Mouse (Mus musculus): ENCODE measurements at regions not wholly inside any gene's neighbourhood (a gene's known extent, or its start where the extent isn't known, plus 50 kb on each side); places are given as distances from the start of the nearest gene placed in this dataset.

DNA sequence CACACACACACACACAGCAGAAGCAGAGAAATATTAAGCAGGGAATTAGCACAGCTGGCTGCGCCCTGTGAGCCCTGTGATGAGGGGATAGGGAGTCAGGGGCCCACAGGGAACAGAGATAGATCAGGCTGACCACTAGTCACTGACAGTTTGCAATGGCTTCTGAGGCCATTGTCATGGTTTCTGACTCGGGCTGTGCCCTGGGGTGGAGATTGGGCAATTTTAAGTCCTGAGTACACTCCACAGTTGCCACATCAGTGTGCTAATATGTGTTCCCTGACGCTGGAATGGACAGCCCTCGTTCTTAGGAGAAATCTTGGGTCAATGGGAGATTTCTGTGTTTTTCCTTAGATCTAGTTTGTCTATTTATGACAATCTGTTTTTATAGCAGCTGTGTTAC, 148.3 kb upstream of the Nectin1 start:
- DNase-seq (ENCODE audit: low spot score in 2 of 2), result no peak

DNA sequence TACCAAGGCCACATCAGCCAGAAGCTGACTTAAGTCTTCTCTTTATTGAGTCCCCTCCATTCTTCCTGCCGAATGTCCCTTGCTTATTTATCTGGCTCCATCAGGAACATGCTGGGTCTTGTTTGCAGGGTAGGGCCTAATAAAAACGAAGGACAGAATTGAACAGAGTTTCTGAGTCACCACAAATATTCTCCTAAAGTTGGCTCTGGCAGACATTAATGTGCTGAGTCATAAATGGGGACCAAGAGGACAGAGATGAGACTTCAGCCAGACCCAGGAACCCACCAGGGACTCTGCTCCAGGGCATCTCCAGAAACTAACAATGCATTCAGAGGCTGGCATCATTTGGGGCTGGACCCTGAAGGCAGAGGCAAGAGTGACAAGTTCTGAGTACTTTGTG, 143.4 kb upstream of the Nectin1 start:
- DNase-seq (ENCODE audit: low spot score in 2 of 2), result no peak

DNA sequence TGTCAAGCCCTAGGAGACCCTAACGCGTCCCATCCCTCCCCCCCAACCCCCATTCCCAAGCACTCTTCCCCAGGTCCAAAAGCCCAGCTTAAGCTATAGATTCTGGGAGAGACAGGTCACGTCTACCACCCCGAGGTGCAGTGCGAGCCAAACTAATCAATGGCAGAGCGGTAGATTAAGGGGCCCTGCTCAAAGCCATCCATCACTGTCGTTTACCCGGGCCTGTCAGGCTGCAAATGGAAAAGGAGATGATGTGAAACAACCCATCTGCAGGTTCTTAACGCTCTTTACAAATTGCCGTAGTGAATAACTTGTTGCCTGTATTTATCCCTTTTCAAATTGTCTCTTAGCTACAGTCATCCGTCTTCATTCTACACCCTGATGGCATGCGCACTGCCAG, 126.2 kb upstream of the Nectin1 start:
- DNase-seq (ENCODE audit: low spot score in 2 of 2), result no peak

DNA sequence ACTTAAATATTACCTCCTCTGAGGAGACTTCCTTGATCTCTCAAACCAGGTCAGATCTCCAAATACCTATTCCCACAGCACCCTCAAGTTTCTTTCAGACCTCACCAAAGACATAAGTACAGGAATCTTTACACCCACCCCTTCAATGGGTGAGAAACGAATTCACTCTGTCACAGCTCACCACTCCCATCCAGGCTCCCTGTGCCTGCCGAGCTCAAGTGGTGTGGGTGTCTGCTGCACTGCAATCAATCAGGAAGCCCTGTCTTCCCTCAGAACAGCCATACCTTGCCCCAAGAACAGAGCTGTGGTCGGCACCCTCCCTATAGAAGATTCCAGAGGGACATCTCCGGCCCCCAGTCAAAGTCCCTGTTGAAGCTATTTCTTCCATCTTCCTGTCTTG, 116.2 kb upstream of the Nectin1 start:
- DNase-seq (ENCODE audit: low spot score in 2 of 2), result no peak

DNA sequence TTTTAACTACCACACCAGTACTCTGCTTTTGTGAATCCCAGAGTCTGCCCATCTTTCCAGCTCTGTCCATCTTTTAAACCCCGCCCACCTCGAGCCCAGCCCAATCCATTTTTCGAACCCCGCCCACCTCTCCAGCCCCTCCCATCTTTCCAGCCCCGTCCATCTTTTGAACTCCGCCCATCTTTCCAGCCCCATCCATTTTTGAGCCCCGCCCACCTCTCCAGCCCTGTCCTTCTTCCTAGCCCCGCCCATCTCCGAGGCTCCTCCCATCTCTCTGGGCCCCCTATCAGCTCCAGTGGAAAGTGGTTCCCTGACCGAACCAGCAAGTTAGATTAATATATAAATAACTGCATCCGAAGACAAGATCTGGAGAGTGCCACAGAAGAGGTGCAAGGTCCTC, 115.0 kb upstream of the Nectin1 start:
- DNase-seq (ENCODE audit: low spot score in 2 of 2), result no peak

DNA sequence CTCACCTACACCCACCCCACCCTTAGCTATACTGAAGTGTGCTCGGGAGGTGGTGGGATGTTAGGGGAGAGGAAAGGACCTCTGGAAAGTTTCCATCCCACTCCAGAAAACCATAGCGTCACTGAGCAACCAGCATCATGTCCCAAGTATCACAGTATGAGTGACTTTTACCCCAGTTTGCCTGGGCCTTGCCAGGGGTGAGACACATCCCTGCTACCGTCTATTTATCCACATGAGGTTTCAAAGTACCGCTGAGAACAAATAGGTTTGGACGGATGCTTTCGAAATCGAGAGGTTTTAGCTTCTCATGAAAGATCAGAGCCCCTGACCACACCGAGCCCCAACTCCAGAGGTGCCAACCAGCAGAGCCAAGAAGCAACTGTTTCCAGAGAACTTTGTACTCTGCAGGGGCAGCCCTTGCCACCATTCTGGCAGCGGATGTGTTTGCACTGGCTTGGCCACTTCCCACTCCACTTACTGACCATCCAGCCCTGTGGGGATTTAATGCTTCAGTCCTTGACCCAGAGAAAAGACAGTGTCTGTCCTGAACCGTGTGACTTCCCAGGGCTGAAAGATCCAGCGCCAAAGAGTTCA, 107.3 kb upstream of the Nectin1 start:
- DNase-seq (ENCODE audit: low spot score in 2 of 2), result no peak

DNA sequence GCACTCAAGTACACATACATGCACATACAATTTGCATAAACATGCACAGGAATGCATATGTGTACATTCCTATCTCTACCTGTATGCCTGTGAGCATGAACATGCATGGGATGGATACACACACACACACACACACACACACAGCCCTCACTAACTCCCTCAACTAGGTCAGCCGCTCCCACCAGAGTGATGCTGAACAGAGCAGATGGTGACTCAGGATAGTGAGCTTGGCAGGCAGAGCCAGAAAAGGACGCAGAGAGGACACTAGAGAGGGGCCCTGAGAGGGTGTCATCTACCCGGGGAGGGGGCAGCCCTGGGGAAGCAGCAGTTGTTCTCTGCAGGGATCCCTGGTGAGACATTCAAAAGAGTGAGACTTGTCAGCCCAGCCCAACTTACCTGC, 85.6 kb upstream of the Nectin1 start:
- DNase-seq (ENCODE audit: low spot score in 2 of 2), result no peak

DNA sequence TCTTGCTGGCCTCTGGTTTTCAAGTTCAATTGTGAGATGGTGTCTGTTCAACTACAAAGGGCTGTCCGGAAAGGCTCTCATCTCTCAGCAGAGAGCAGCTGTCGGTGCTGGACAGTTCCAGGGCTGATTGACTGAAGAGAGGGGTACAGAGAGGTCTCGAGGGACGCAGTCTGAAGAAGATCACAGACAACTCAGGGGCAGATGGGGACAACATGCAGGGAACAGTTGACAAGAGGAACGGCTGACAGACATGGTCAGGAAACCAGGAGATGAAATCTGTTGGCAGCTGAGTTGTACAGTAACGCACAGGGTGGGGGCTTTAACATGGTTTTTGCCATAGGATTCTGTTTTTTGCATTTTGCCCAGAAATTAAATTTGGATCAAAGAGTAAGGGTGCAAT, 84.5 kb upstream of the Nectin1 start:
- DNase-seq (ENCODE audit: low spot score in 2 of 2), result no peak

DNA sequence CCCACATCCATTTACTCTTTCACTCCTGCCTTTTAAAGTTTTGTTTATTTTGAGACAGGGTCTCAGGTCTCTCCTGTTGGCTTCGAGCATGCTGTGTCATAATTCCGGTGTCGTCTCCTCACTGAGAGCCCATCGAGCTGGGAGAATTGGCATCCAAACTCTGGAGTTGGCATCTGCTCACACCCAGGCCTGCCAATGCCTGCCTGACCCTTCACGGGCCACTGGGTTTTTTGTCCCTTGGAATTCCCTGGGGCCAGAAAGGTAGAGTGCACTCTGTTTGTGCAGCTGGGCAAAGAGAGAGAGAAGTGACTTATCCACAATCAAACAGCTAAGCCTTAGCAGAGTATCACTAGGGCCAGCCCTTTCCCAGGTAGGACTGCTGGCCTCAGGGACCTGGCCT, 83.6 kb upstream of the Nectin1 start:
- DNase-seq (ENCODE audit: low spot score in 2 of 2), result no peak

DNA sequence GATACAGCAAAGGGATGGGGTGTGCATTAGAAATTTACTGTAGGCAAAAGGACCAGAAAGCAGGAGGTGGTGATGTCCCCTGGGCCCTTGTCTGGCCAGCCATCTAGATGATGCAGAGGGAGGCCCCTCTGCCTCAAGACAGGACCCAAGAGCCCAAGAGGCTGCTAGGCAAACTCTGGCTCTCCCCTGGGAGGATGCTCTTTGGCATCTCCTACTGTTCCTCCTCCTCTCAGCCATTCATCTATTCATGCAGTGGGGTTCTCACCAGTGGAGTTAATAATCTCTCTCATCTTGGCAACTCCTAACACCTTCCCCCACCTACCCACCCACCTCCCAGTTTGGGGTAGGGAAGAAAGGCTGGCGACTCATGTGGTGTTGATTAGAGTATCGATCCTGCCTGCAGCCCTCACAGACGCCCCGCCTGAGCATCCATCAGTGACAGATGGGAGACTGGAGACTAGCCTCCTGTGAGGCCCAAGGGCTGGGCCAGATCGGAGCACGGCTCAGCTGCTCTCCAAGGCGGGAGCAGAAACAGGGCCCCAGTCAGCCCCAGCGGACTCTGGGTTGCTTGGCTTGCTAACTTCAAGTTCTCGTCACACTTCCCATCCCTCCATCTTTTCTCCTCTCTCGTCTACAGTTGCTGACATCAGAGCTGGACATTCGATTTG, 82.8 kb upstream of the Nectin1 start:
- peak; percentile 34 to 37 for DNase-seq (ENCODE audit: low spot score in 2 of 2)

DNA sequence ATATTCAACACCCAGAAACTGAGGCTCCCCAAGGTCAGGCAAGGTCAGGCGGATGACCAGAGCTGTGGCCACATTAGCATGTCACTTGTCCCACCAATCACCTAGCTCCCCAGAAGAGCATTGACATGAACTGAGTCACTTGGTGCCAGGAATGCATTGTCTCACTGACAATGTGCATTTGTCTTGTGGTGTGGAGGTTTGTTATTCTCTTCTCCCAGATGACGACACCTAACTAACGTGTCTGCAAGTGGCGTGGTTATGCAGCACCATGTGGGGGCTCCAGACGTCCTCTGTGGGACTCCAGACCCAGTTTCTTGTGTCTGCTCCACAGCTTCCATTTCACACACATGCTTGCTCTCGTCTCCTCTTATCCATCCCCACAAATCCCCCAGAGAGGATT, 82.1 kb upstream of the Nectin1 start:
- DNase-seq (ENCODE audit: low spot score in 2 of 2), result peak in 1 of 2 experiments; percentile 8

DNA sequence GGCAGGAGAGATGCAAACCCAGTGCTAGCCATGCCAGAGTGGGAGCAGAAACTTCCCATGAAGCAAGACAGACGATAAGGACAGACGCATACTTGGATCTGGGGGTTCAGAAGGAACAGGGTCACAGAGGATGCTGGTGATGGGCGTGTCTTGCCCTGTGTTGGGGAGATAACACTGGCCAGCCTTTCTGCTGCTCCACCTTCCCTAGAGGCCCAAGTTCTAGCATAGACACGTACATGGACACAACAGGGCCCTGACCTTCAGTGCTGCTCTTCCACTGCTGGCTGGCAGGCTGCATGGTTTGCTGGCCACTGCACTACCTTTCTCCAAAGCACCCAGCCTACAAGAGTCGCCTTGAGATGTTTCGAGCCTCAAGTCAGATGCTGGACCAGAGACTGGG, 76.4 kb upstream of the Nectin1 start:
- DNase-seq (ENCODE audit: low spot score in 2 of 2), result no peak

DNA sequence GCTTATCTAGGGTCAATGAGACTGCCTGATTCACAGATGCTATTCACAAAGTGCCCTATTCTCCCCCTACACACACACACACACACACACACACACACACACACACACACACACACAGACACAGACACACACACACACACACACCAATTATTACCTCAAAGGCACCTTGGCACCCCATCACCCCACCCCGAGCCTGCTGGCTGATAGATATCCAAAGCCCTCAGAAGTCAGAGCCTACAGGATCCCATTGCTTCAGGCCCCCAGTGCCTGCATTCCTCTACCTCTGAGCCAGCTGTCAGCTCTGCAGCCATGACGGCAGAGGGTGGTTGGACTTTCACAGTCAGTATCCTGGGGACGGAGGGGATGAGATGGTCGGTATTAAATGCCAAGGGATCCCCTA, 75.8 kb upstream of the Nectin1 start:
- no peak for DNase-seq (ENCODE audit: low spot score in 2 of 2)

DNA sequence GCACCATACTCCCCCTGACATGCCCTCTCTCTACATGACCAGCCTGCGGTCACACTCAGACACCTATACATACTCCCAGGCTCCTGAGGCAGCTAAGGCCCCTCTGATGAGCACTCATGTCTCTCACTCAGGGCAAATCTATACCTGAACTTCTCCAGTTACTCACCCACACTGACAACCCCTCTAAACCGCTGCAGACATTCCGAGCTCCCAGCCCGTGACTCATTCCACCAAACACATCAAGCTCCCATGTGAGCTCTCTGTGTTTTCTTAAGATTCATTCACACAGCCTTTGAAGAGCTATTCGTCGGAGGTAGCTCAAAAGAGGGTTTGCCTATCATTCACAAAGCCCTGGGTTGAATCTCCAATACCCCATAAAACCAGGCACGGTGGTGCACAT, 75.1 kb upstream of the Nectin1 start:
- DNase-seq (ENCODE audit: low spot score in 2 of 2), result no peak

DNA sequence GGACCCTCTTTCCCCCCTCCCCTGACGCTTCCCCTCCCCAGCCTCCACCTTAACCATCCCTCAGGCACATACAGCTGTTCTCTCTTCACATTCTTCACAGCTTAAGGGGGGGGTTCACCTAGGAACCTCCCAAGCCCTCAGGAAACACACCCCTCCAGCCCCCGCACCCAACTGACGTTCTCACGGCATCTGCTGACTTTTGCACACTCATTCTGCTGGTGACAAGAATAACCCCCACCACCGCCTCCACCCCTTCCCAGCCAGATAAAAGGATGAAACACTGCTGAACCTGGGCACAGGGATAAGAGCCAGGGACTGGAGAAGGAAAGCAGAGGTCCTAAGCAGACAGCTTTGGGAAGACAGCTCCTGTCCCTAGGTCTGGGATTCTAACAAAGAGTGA, 73.2 kb upstream of the Nectin1 start:
- peak in 1 of 2 experiments; percentile 30 for DNase-seq (ENCODE audit: low spot score in 2 of 2)

DNA sequence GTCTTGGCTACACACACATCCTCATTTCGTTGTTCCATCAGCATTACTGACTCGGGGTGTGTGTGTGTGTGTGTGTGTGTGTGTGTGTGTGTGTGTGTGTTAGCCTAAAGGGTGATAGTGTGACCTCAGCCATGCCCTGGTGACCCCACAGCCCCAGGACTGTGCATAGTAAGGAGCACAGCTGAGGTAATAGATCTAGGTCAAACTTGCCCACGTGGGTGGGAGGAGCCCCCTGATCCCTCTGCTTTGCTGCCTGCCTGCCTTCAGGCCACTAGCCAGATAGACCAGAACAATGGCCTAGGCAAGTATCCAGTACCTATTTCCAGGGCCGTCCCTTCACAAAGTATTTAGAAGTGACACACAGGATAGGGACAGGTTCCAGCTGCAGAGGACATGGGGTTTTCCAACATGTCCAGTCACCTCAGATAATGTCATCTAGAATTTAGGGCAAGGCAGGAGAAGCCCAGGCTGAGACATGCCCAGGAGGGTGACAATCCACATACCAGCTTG, 70.6 kb upstream of the Nectin1 start:
- no peak for DNase-seq (ENCODE audit: low spot score in 2 of 2)

DNA sequence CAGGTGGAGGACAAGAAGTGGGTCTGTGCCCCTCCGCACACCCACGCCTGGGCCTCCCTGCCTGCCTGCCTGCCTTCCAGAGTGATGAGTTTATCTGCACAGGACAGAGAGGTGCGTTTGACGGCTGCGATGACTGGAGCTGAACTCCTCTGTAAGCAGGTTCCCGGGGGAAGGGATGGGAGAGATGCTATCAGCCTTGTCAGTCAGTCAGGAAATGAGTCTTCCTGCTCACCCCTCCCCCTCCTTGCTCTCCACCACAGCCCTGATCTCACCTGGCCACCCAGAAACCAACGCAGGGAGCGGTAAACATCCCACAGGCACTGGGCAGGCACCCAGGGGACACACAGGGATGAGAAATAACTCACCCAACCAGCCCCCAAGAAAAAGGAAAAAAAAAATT, 69.5 kb upstream of the Nectin1 start:
- DNase-seq (ENCODE audit: low spot score in 2 of 2), result no peak

DNA sequence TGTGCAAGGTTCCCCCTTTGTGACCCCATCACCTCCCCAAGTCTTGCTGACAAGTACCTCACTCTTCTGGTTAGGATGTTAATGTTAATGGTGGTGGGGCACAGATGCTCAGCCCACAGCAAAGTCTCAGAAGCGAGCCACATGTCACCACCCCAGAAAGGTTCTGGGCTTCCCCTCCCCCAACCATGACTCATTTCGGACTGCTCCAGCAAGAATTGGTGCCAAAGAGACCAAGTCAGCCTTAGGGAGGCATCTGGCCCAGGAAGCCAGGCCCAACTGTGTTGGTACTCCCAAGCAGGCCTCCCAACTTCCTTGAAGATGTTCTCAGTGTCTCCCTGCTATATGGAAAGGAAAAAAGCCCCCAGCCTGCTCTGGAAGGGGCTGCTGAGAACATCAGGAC, 67.8 kb upstream of the Nectin1 start:
- DNase-seq (ENCODE audit: low spot score in 2 of 2), result no peak

DNA sequence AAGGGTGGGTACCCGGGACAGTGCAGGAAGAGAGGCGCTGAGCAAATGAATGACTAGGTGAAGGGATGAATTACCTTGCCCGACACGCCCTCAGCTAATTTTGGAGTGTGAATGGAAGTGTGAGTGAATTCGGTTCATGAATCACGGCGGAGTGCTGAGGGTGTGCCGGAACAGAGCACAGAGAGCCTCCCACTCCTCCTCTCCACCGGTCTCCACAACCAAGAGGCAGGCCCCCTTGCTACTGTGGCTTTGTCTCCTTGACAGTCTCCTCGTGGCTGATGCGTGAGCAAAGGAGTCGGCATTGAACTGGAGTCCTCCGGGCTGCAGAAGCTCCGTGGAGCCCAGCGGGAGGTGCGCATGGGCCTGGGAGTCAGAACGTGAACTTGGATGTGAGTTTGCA, 64.5 kb upstream of the Nectin1 start:
- DNase-seq (ENCODE audit: low spot score in 2 of 2), result no peak

DNA sequence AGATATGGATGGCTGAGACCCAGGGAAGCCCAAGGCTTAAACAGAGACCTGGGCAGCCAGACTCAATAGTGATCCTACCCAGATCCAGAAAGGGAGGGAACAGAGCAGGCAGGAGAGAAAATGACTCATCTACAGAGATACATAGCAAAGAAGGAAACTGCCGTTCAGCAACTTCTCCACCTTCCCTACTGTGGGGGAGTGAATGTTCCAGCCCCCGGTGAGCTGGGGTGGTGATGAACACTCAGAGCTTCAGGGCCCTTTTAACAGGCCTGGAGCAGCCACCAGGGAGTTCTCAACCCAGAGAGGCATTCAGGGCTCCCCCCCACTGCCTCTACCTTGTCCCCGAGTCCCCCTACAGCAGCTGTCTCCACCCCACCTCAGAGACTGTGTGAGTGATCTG, 62.5 kb upstream of the Nectin1 start:
- DNase-seq (ENCODE audit: low spot score in 2 of 2), result no peak

DNA sequence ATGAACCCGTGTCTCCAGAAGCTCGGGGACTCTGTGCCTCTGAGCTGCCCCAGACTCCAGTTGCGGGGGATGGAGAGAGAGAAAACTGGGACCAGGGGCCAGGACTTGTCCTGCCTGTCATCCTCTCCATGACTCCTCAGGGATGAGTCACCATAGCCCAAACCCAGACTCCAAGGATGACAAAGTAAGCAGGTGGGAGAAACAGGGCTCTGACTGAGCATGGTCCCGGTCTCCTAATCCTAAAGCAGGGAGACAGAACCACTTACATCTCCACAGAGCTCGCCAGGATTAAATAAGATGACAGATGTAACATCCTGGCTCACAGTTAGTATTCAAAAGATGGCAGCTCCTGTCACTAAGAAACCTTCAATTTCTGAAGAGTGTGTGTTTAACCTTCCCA, 61.7 kb upstream of the Nectin1 start:
- no peak for DNase-seq (ENCODE audit: low spot score in 2 of 2)

DNA sequence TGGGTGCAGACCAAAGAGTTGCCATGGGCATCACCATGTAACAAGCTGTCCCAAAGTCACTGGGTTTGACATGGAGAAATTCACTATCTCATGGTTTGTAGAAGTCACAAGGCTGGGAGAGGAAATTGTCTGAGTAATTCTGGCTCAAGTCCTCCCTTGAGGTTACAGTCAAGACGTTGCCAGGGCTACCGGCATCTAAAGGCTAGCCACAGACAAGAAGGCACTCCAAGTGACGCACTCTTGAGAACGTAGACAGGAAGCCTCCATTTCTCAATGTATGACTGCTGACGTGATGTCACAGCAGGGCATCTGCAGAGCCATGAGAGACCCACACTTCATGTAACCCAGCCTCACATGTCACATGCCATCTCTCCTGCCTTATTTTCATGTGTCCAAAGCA, 59.2 kb upstream of the Nectin1 start:
- DNase-seq (ENCODE audit: low spot score in 2 of 2), result no peak

DNA sequence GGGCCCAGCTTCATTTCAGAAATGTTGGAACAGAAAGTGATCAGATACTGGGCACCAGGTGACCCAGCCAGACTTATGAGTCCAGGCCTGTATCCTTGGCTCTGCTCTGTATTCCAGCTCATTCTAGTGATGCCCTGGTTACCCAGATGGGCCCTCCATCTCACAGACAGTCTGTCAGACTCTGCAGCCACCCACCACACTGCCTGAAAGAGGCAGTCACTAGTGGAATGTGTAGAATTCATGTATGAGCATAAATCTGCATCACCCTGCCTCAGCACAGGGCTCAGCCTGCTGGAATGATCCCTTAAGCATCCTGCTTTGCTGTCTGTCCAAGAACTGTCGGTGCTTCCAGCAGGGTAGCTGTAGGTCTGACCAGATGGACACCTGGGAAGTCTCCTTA, 51.8 kb upstream of the Nectin1 start:
- DNase-seq (ENCODE audit: low spot score in 2 of 2), result peak; percentile 37 to 70

All from layer of hippocampus, adult 18-20 months (tissue).